Mouse (Mus musculus): ENCODE measurements around the gene Trp53i13.

- no peak for TF ChIP-seq CTCF (IDR thresholded peaks at IDR 0.05; ENCODE audit: low read depth)
- TF ChIP-seq EP300 (optimal IDR thresholded peaks at IDR 0.05): no peak
Observed at GRCm38 (mm10) chr11:77506941-77507340, 8.8 kb downstream of the Trp53i13 start.

Data from stomach, postnatal 0 days (tissue).